Mouse (Mus musculus) midbrain, embryonic 10.5 days (tissue): ENCODE data around the gene Psmd11. TPM values are rescaled to one million over a fixed set of nuclear protein-coding genes. Genes with fewer than 3 reads are reported as not detected.
"Not testable (repeated sequence)": the region's sequence is repeated elsewhere in the genome, so short reads cannot be mapped to it uniquely, and the experiment has no call there.

ENCODE experiments used
- DNase-seq: peaks from one replicate; pipeline ENCODE4 v3.0.0-alpha.2; 2017; ENCODE audit warnings: low spot score
- H3K27ac ChIP-seq: fragments of 300-500 bp; sonication (generic); replicated peaks from 2 replicates; pipeline ENCODE4 v1.5.1; 2016; ENCODE audit warnings: mild to moderate bottlenecking
- H3K27me3 ChIP-seq: fragments of 300-500 bp; sonication (generic); 2 replicates; pipeline ENCODE4 v1.6.1; 2016; ENCODE audit warnings: low read depth, mild to moderate bottlenecking; ENCODE audit not compliant: poor library complexity, severe bottlenecking
- H3K36me3 ChIP-seq: fragments of 300-500 bp; sonication (generic); 2 replicates; pipeline ENCODE4 v1.6.1; 2016; ENCODE audit warnings: mild to moderate bottlenecking, moderate library complexity
- H3K4me1 ChIP-seq: fragments of 300-500 bp; sonication (generic); 2 replicates; pipeline ENCODE4 v1.6.1; 2016
- H3K4me3 ChIP-seq: fragments of 300-500 bp; sonication (generic); 2 replicates; pipeline ENCODE4 v1.5.1; 2016; ENCODE audit warnings: mild to moderate bottlenecking, moderate library complexity
- H3K9me3 ChIP-seq: fragments of 300-500 bp; sonication (generic); replicated peaks from 2 replicates; pipeline ENCODE4 v1.6.1; 2016; ENCODE audit warnings: mild to moderate bottlenecking
- WGBS: fragments of 180-500 bp; shearing (Covaris S2); methylation state at CpG from one replicate; pipeline ENCODE4 v1.1.7; 2016; 5-methylcytosine and 5-hydroxymethylcytosine counted together
- polyA plus RNA-seq: library from polyadenylated mRNA; unstranded; fragments of >200 nt; fragmentation: Nextera tagmentation; extraction: Ambion mirVana; gene quantifications from 2 replicates; pipeline ENCODE4 v1.2.1, GENCODE M21; 2016

Psmd11 gene
- polyA plus RNA-seq, 1 experiment from 2014 or later: 418 TPM

- 94% methylated on average over 3 of the region's 3 CpGs for WGBS
- Histone ChIP-seq H3K27ac (no peak overlapping the region), H3K4me1 (no peaks in the 10 kb centered on the region), H3K27me3 (no peaks in the 10 kb centered on the region), H3K36me3 (peaks cover 99% of the 10 kb centered on the region), H3K9me3 (no peaks in the 10 kb centered on the region), H3K4me3 (no peak overlapping the region)
- no peak for DNase-seq
Observed at GRCm38 (mm10) chr11:80446916-80447315, 18.5 kb downstream of the Psmd11 start.

- Histone ChIP-seq H3K4me1 (no peaks in the 10 kb centered on the region), H3K4me3 (no peak overlapping the region), H3K27ac (no peak overlapping the region), H3K36me3 (peaks cover 99% of the 10 kb centered on the region), H3K9me3 (no peaks in the 10 kb centered on the region), H3K27me3 (no peaks in the 10 kb centered on the region)
- no peak for DNase-seq
- WGBS: 95% methylated on average over 2 of the region's 2 CpGs
Observed at GRCm38 (mm10) chr11:80449859-80450258, 21.4 kb downstream of the Psmd11 start.

- peaks cover 99% of the 10 kb centered on the region for H3K36me3 ChIP-seq
- DNase-seq: no peak
- no peak overlapping the region for H3K27ac ChIP-seq
- no peaks in the 10 kb centered on the region for H3K27me3 ChIP-seq
- H3K4me1 ChIP-seq: no peaks in the 10 kb centered on the region
- H3K9me3 ChIP-seq: no peaks in the 10 kb centered on the region
- 93% methylated on average over 3 of the region's 3 CpGs for WGBS
- H3K4me3 ChIP-seq: no peak overlapping the region
Observed at GRCm38 (mm10) chr11:80452242-80452641, 23.8 kb downstream of the Psmd11 start.

GRCm38 (mm10) chr11:80453198-80453597 lies 24.8 kb downstream of the Psmd11 start:
- 98% methylated on average over 1 of the region's 1 CpGs for WGBS
- H3K36me3 ChIP-seq: peaks cover 99% of the 10 kb centered on the region
- no peaks in the 10 kb centered on the region for H3K9me3 ChIP-seq
- H3K27ac ChIP-seq: no peak overlapping the region
- no peaks in the 10 kb centered on the region for H3K27me3 ChIP-seq
- no peak overlapping the region for H3K4me3 ChIP-seq
- no peak for DNase-seq
- no peaks in the 10 kb centered on the region for H3K4me1 ChIP-seq

GRCm38 (mm10) chr11:80463605-80464130 lies 35.3 kb downstream of the Psmd11 start:
- WGBS: 86% methylated on average over 4 of the region's 4 CpGs
- DNase-seq, H3K27ac ChIP-seq, H3K4me3 ChIP-seq, H3K27me3 ChIP-seq, H3K4me1 ChIP-seq, H3K9me3 ChIP-seq: not testable (repeated sequence)
- H3K36me3 ChIP-seq: peaks cover 94% of the 10 kb centered on the region

- Histone ChIP-seq H3K4me3 (no peak overlapping the region), H3K36me3 (peaks cover 74% of the 10 kb centered on the region), H3K27ac (no peak overlapping the region), H3K27me3 (peaks cover 31% of the 10 kb centered on the region), H3K9me3 (no peaks in the 10 kb centered on the region), H3K4me1 (peaks cover 9% of the 10 kb centered on the region)
- 87% methylated on average over 16 of the region's 16 CpGs for WGBS
- no peak for DNase-seq
Observed at GRCm38 (mm10) chr11:80471836-80472605, 43.6 kb downstream of the Psmd11 start.

- H3K9me3 ChIP-seq: no peaks in the 10 kb centered on the region
- 73% methylated on average over 2 of the region's 2 CpGs for WGBS
- no peak for DNase-seq
- H3K4me1 ChIP-seq: peaks cover 31% of the 10 kb centered on the region
- H3K36me3 ChIP-seq: peaks cover 65% of the 10 kb centered on the region
- peaks cover 51% of the 10 kb centered on the region for H3K27me3 ChIP-seq
- H3K4me3 ChIP-seq: no peak overlapping the region
- no peak overlapping the region for H3K27ac ChIP-seq
Observed at GRCm38 (mm10) chr11:80474175-80474691, 45.8 kb downstream of the Psmd11 start.

GRCm38 (mm10) chr11:80474846-80475245 lies 46.4 kb downstream of the Psmd11 start:
- WGBS: 94% methylated on average over 11 of the region's 11 CpGs

GRCm38 (mm10) chr11:80475544-80475943 lies 47.1 kb downstream of the Psmd11 start:
- H3K36me3 ChIP-seq: peaks cover 61% of the 10 kb centered on the region
- WGBS: 79% methylated on average over 9 of the region's 9 CpGs
- H3K4me3 ChIP-seq: no peak overlapping the region
- H3K27me3 ChIP-seq: peaks cover 60% of the 10 kb centered on the region
- no peak for DNase-seq
- H3K4me1 ChIP-seq: peaks cover 40% of the 10 kb centered on the region
- H3K27ac ChIP-seq: peak overlapping the region; percentile 91; the same call in 1 of the 2 replicates
- no peaks in the 10 kb centered on the region for H3K9me3 ChIP-seq

More at GRCm38 (mm10) chr11:80474846-80475245, 46.4 kb downstream of the Psmd11 start:
- no peak overlapping the region for H3K27ac ChIP-seq
- DNase-seq: no peak
- H3K4me3 ChIP-seq: no peak overlapping the region
- H3K4me1 ChIP-seq: peaks cover 37% of the 10 kb centered on the region
- peaks cover 64% of the 10 kb centered on the region for H3K36me3 ChIP-seq
- H3K27me3 ChIP-seq: peaks cover 57% of the 10 kb centered on the region
- H3K9me3 ChIP-seq: no peaks in the 10 kb centered on the region

- under 1% methylated on average over 113 of the region's 116 CpGs for WGBS
- DNase-seq: peak; percentile 90
- H3K9me3 ChIP-seq: no peaks in the 10 kb centered on the region
- H3K4me3 ChIP-seq: peak within 1 kb of the TSS; percentile 82
- peaks cover 66% of the 10 kb centered on the region for H3K27me3 ChIP-seq
- H3K36me3 ChIP-seq: peaks cover 56% of the 10 kb centered on the region
- H3K27ac ChIP-seq: peak within 1 kb of the TSS; percentile 91
- H3K4me1 ChIP-seq: peaks cover 46% of the 10 kb centered on the region
Observed at GRCm38 (mm10) chr11:80476222-80477189, 48.1 kb downstream of the Psmd11 start, which contains the start of gene Cdk5r1. TSS of gene Cdk5r1 (plus strand) at chr11:80477023.

- 14% methylated on average over 55 of the region's 55 CpGs for WGBS
- Histone ChIP-seq H3K36me3 (peaks cover 47% of the 10 kb centered on the region), H3K27ac (peak overlapping the region; percentile 91), H3K27me3 (peaks cover 73% of the 10 kb centered on the region), H3K4me3 (peak overlapping the region; percentile 82), H3K9me3 (no peaks in the 10 kb centered on the region), H3K4me1 (peaks cover 55% of the 10 kb centered on the region)
- peak; percentile 41 for DNase-seq
Observed at GRCm38 (mm10) chr11:80477341-80478199, 49.2 kb downstream of the Psmd11 start.
